Mouse (Mus musculus) heart, adult 2 months (tissue): ENCODE measurements around the gene Rph3al. TPM values are rescaled to one million over a fixed set of nuclear protein-coding genes. Genes with fewer than 3 reads are reported as not detected.

Experiments used
- DNase-seq, 2 experiments: peaks; one replicate each; pipeline ENCODE4 v3.0.0; 2021
- H3K27ac ChIP-seq: fragments of 200-600 bp; 2 replicates; pipeline ENCODE4 v1.8.1; 2022
- H3K27me3 ChIP-seq: fragments of 200-500 bp; 2 replicates; pipeline ENCODE4 v1.6.1; 2012; ENCODE audit warnings: mild to moderate bottlenecking, low read length, inconsistent platforms, mixed read lengths; ENCODE audit not compliant: control insufficient read depth, insufficient read depth
- H3K36me3 ChIP-seq: fragments of 200-500 bp; 2 replicates; pipeline ENCODE4 v1.6.1; 2012; ENCODE audit warnings: low read length, inconsistent platforms; ENCODE audit not compliant: control insufficient read depth, insufficient read depth
- H3K4me1 ChIP-seq: fragments of 200-500 bp; 2 replicates; pipeline ENCODE4 v1.6.1; 2011; ENCODE audit warnings: low read length; ENCODE audit not compliant: control insufficient read depth, insufficient read depth
- H3K4me3 ChIP-seq: fragments of 200-600 bp; 2 replicates; pipeline ENCODE4 v1.8.1; 2022
- H3K79me2 ChIP-seq: fragments of 200-500 bp; replicated peaks from 2 replicates; pipeline ENCODE4 v1.6.1; 2012; ENCODE audit warnings: mild to moderate bottlenecking, inconsistent platforms, low read length, moderate library complexity, mixed read lengths; ENCODE audit not compliant: control insufficient read depth, insufficient read depth
- H3K9ac ChIP-seq: fragments of 200-500 bp; 2 replicates; pipeline ENCODE4 v1.6.1; 2012; ENCODE audit warnings: low read depth, mild to moderate bottlenecking, control low read depth, inconsistent platforms, low read length, mixed read lengths
- CTCF ChIP-seq: fragments of 200-600 bp; IDR thresholded peaks from 2 replicates; pipeline ENCODE4 v1.8.1; 2022; ENCODE audit warnings: antibody characterized with exemption, mild to moderate bottlenecking, moderate library complexity
- EP300 ChIP-seq: fragments of 200-500 bp; IDR thresholded peaks from 2 replicates; pipeline ENCODE4 v1.6.1; 2011; ENCODE audit warnings: low read depth, low read length, control low read depth; ENCODE audit not compliant: insufficient read depth
- POLR2A ChIP-seq: fragments of 200-500 bp; IDR thresholded peaks from 2 replicates; pipeline ENCODE4 v1.6.1; 2011; ENCODE audit warnings: mild to moderate bottlenecking, low read depth, low read length, control low read depth; ENCODE audit not compliant: insufficient read depth
- WGBS: fragments of 180-500 bp; shearing (Covaris S2); methylation state at CpG from one replicate; pipeline ENCODE4 v1.1.7; 2018; 5-methylcytosine and 5-hydroxymethylcytosine counted together
- intact Hi-C: fragments of 180-260 bp; cut with DNase I; formaldehyde crosslinking; loops from one replicate; pipeline ENCODE4 v1.15.1; 2025
- polyA plus RNA-seq: library from polyadenylated mRNA; depleted of rRNA; stranded (reverse); fragments of >200 nt; gene quantifications from 2 replicates; pipeline ENCODE4 v1.2.3, GENCODE M21; 2012
- total RNA-seq, 2 experiments: library from RNA; stranded (reverse); gene quantifications; 2 replicates each; pipeline ENCODE4 v1.2.3; 2021

Rph3al gene
- total and polyA plus RNA-seq, 3 experiments, result 5.9 to 11.7 (median 11.1) TPM

- Histone ChIP-seq H3K4me1 (no peaks in the 10 kb centered on the region), H3K27me3 (no peaks in the 10 kb centered on the region), H3K36me3 (no peaks in the 10 kb centered on the region), H3K4me3 (no peak overlapping the region), H3K79me2 (no peaks in the 10 kb centered on the region), H3K9ac (no peak overlapping the region), H3K27ac (no peak overlapping the region)
- WGBS, result 79% methylated on average over 4 of the region's 4 CpGs
- DNase-seq, result no peak
- no peak for TF ChIP-seq POLR2A
- TF ChIP-seq CTCF, result no peak
- TF ChIP-seq EP300, result no peak
- intact Hi-C loops, result no loop called here
These were observed 67.3 kb downstream of the Rph3al start for GRCm38 (mm10) chr11:75870947-75871346.

- WGBS, result 95% methylated on average over 5 of the region's 5 CpGs
- DNase-seq, result no peak
- H3K9ac ChIP-seq, result no peak overlapping the region
- H3K27me3 ChIP-seq, result no peaks in the 10 kb centered on the region
- H3K4me1 ChIP-seq, result no peaks in the 10 kb centered on the region
- H3K27ac ChIP-seq, result no peak overlapping the region
- intact Hi-C loops, result no loop called here
- H3K36me3 ChIP-seq, result no peaks in the 10 kb centered on the region
- no peaks in the 10 kb centered on the region for H3K79me2 ChIP-seq
- no peak overlapping the region for H3K4me3 ChIP-seq
- TF ChIP-seq EP300, result no peak
- no peak for TF ChIP-seq CTCF
- no peak for TF ChIP-seq POLR2A
These were observed 67.8 kb downstream of the Rph3al start for GRCm38 (mm10) chr11:75870386-75870785.

- H3K36me3 ChIP-seq, result no peaks in the 10 kb centered on the region
- no peak overlapping the region for H3K4me3 ChIP-seq
- intact Hi-C loops, result no loop called here
- no peak for DNase-seq
- no peaks in the 10 kb centered on the region for H3K79me2 ChIP-seq
- H3K4me1 ChIP-seq, result no peaks in the 10 kb centered on the region
- 74% methylated on average over 5 of the region's 5 CpGs for WGBS
- TF ChIP-seq EP300, result no peak
- TF ChIP-seq POLR2A, result no peak
- no peak for TF ChIP-seq CTCF
- H3K27me3 ChIP-seq, result no peaks in the 10 kb centered on the region
- H3K27ac ChIP-seq, result no peak overlapping the region
- H3K9ac ChIP-seq, result no peak overlapping the region
These were observed 68.3 kb downstream of the Rph3al start for GRCm38 (mm10) chr11:75869898-75870297.

GRCm38 (mm10) chr11:75866861-75867260 lies 71.4 kb downstream of the Rph3al start:
- Histone ChIP-seq H3K27ac (no peak overlapping the region), H3K9ac (no peak overlapping the region), H3K36me3 (no peaks in the 10 kb centered on the region), H3K4me3 (no peak overlapping the region), H3K4me1 (no peaks in the 10 kb centered on the region), H3K79me2 (no peaks in the 10 kb centered on the region), H3K27me3 (no peaks in the 10 kb centered on the region)
- WGBS, result 71% methylated on average over 4 of the region's 4 CpGs
- TF ChIP-seq CTCF (no peak), EP300 (no peak), POLR2A (no peak)
- no peak for DNase-seq
- intact Hi-C loops, result no loop called here

GRCm38 (mm10) chr11:75865859-75866258 lies 72.4 kb downstream of the Rph3al start:
- Histone ChIP-seq H3K9ac (no peak overlapping the region), H3K27ac (no peak overlapping the region), H3K27me3 (no peaks in the 10 kb centered on the region), H3K4me1 (no peaks in the 10 kb centered on the region), H3K4me3 (no peak overlapping the region), H3K79me2 (no peaks in the 10 kb centered on the region), H3K36me3 (no peaks in the 10 kb centered on the region)
- WGBS, result 56% methylated on average over 9 of the region's 9 CpGs
- intact Hi-C loops, result no loop called here
- DNase-seq, result no peak
- TF ChIP-seq EP300 (no peak), CTCF (no peak), POLR2A (no peak)

- H3K79me2 ChIP-seq, result no peaks in the 10 kb centered on the region
- no peak overlapping the region for H3K4me3 ChIP-seq
- DNase-seq, result no peak
- no peaks in the 10 kb centered on the region for H3K4me1 ChIP-seq
- TF ChIP-seq CTCF (no peak), EP300 (no peak), POLR2A (no peak)
- H3K36me3 ChIP-seq, result no peaks in the 10 kb centered on the region
- H3K27ac ChIP-seq, result no peak overlapping the region
- H3K27me3 ChIP-seq, result no peaks in the 10 kb centered on the region
- intact Hi-C loops, result no loop called here
- H3K9ac ChIP-seq, result no peak overlapping the region
- 52% methylated on average over 7 of the region's 7 CpGs for WGBS
These were observed 73.0 kb downstream of the Rph3al start for GRCm38 (mm10) chr11:75865253-75865619.
